Mouse (Mus musculus) midbrain, embryonic 10.5 days (tissue): ENCODE results near the gene Sp1. TPM values are rescaled to one million over a fixed set of nuclear protein-coding genes. Genes with fewer than 3 reads are reported as not detected.

ENCODE experiments used
- DNase-seq: peaks from one replicate; pipeline ENCODE4 v3.0.0-alpha.2; 2017; ENCODE audit warnings: low spot score
- H3K27ac ChIP-seq: fragments of 300-500 bp; sonication (generic); replicated peaks from 2 replicates; pipeline ENCODE4 v1.5.1; 2016; ENCODE audit warnings: mild to moderate bottlenecking
- H3K27me3 ChIP-seq: fragments of 300-500 bp; sonication (generic); 2 replicates; pipeline ENCODE4 v1.6.1; 2016; ENCODE audit warnings: low read depth, mild to moderate bottlenecking; ENCODE audit not compliant: poor library complexity, severe bottlenecking
- H3K36me3 ChIP-seq: fragments of 300-500 bp; sonication (generic); 2 replicates; pipeline ENCODE4 v1.6.1; 2016; ENCODE audit warnings: mild to moderate bottlenecking, moderate library complexity
- H3K4me1 ChIP-seq: fragments of 300-500 bp; sonication (generic); 2 replicates; pipeline ENCODE4 v1.6.1; 2016
- H3K4me3 ChIP-seq: fragments of 300-500 bp; sonication (generic); 2 replicates; pipeline ENCODE4 v1.5.1; 2016; ENCODE audit warnings: mild to moderate bottlenecking, moderate library complexity
- H3K9me3 ChIP-seq: fragments of 300-500 bp; sonication (generic); replicated peaks from 2 replicates; pipeline ENCODE4 v1.6.1; 2016; ENCODE audit warnings: mild to moderate bottlenecking
- WGBS: fragments of 180-500 bp; shearing (Covaris S2); methylation state at CpG from one replicate; pipeline ENCODE4 v1.1.7; 2016; 5-methylcytosine and 5-hydroxymethylcytosine counted together
- polyA plus RNA-seq: library from polyadenylated mRNA; unstranded; fragments of >200 nt; fragmentation: Nextera tagmentation; extraction: Ambion mirVana; gene quantifications from 2 replicates; pipeline ENCODE4 v1.2.1, GENCODE M21; 2016

Gene Sp1
- polyA plus RNA-seq: 7.9 and 8.9 TPM in 2 replicates

GRCm38 (mm10) chr15:102405489-102406195, at the start of gene Sp1:
Gene Sp1 (plus strand): TSS chr15:102406143.
- H3K9me3 ChIP-seq: no peaks in the 10 kb centered on the region
- peak within 1 kb of the TSS; percentile 96 for H3K4me3 ChIP-seq
- H3K27me3 ChIP-seq: 0 out of 2 replicates have a peak, but pooled peaks cover 5% of the 10 kb centered on the region
- H3K36me3 ChIP-seq: peaks cover 32% of the 10 kb centered on the region
- peak; percentile 100 for DNase-seq
- under 1% methylated on average over 38 of the region's 38 CpGs for WGBS
- peaks cover 50% of the 10 kb centered on the region for H3K4me1 ChIP-seq
- peak within 1 kb of the TSS; percentile 97 for H3K27ac ChIP-seq

DNA sequence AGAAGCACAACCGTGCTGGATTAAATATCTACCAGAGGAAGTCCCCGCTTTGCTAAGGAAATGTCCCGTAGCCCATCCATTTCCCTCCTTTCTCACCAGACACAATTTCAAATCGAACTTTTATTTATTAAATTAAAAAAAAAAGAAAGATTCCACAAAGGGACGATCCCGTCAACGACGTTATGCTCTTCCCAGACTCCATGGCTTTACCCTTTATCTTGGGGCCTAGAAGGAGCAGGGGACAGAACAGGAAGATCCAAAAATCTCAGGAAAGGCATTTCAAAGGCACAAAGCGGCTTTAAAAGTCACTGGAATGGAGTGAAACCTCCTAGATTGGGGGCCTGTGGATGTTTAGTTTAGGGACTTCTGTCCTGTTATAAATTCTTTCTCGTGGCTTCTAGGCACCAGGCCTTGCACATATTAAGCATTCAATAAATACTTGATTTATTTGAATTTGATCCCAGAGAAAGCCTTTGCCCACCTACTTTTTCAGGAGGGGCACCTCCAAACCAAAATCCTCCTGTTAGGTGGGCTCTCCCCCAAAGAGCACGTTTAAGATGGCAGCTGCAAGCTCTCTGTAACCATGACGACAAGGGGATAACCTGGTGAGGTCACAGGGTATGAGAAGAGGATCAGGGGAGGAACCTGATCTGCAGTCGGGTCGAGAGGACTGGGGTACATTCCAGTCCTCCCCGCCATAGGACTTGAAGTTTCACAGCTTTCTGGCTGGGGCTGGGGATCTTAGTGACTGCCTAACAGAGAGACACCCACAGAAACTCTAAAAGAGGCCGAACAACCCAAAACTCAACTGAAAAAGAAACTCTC, 49.2 kb upstream of the Sp1 start:
- peak; percentile 59 for DNase-seq
- H3K9me3 ChIP-seq: no peaks in the 10 kb centered on the region
- peaks cover 50% of the 10 kb centered on the region for H3K4me1 ChIP-seq
- H3K36me3 ChIP-seq: no peaks in the 10 kb centered on the region
- H3K27me3 ChIP-seq: peaks cover 53% of the 10 kb centered on the region
- 14% methylated on average over 16 of the region's 16 CpGs for WGBS
- H3K4me3 ChIP-seq: peak overlapping the region; percentile 63
- H3K27ac ChIP-seq: peak overlapping the region; percentile 95

GRCm38 (mm10) chr15:102358126-102358525, 47.8 kb upstream of the Sp1 start:
- DNase-seq: peak; percentile 53
- peaks cover 66% of the 10 kb centered on the region for H3K27me3 ChIP-seq
- H3K27ac ChIP-seq: peak overlapping the region; percentile 43; the same call in 1 of the 2 replicates
- peaks cover 61% of the 10 kb centered on the region for H3K4me1 ChIP-seq
- WGBS: 1% methylated on average over 25 of the region's 25 CpGs
- no peaks in the 10 kb centered on the region for H3K36me3 ChIP-seq
- no peaks in the 10 kb centered on the region for H3K9me3 ChIP-seq
- peak overlapping the region; percentile 40 for H3K4me3 ChIP-seq

- Histone ChIP-seq H3K4me1 (peaks cover 61% of the 10 kb centered on the region), H3K27me3 (peaks cover 73% of the 10 kb centered on the region), H3K4me3 (peak overlapping the region; percentile 40; the same call in 1 of the 2 replicates), H3K27ac (no peak overlapping the region), H3K36me3 (no peaks in the 10 kb centered on the region), H3K9me3 (no peaks in the 10 kb centered on the region)
- 31% methylated on average over 5 of the region's 5 CpGs for WGBS
- DNase-seq: no peak
Measured at GRCm38 (mm10) chr15:102358834-102359233, 47.1 kb upstream of the Sp1 start.

GRCm38 (mm10) chr15:102362648-102363047, 43.3 kb upstream of the Sp1 start:
- peak; percentile 45 for DNase-seq
- Histone ChIP-seq H3K27ac (peak overlapping the region; percentile 73), H3K36me3 (no peaks in the 10 kb centered on the region), H3K9me3 (no peaks in the 10 kb centered on the region), H3K27me3 (peaks cover 92% of the 10 kb centered on the region), H3K4me1 (peaks cover 52% of the 10 kb centered on the region), H3K4me3 (peak overlapping the region; percentile 39)
- WGBS: 14% methylated on average over 14 of the region's 14 CpGs

GRCm38 (mm10) chr15:102364678-102365077, 41.3 kb upstream of the Sp1 start:
- no peak overlapping the region for H3K4me3 ChIP-seq
- H3K27me3 ChIP-seq: peaks cover 91% of the 10 kb centered on the region
- DNase-seq: no peak
- H3K4me1 ChIP-seq: peaks cover 33% of the 10 kb centered on the region
- 85% methylated on average over 1 of the region's 1 CpGs for WGBS
- no peaks in the 10 kb centered on the region for H3K9me3 ChIP-seq
- H3K36me3 ChIP-seq: no peaks in the 10 kb centered on the region
- no peak overlapping the region for H3K27ac ChIP-seq

GRCm38 (mm10) chr15:102366238-102366637, 39.7 kb upstream of the Sp1 start:
- no peak for DNase-seq
- H3K4me3 ChIP-seq: peak overlapping the region; percentile 47
- peaks cover 97% of the 10 kb centered on the region for H3K27me3 ChIP-seq
- 3% methylated on average over 7 of the region's 7 CpGs for WGBS
- no peaks in the 10 kb centered on the region for H3K36me3 ChIP-seq
- no peaks in the 10 kb centered on the region for H3K9me3 ChIP-seq
- peaks cover 48% of the 10 kb centered on the region for H3K4me1 ChIP-seq
- peak overlapping the region; percentile 50 for H3K27ac ChIP-seq

DNA sequence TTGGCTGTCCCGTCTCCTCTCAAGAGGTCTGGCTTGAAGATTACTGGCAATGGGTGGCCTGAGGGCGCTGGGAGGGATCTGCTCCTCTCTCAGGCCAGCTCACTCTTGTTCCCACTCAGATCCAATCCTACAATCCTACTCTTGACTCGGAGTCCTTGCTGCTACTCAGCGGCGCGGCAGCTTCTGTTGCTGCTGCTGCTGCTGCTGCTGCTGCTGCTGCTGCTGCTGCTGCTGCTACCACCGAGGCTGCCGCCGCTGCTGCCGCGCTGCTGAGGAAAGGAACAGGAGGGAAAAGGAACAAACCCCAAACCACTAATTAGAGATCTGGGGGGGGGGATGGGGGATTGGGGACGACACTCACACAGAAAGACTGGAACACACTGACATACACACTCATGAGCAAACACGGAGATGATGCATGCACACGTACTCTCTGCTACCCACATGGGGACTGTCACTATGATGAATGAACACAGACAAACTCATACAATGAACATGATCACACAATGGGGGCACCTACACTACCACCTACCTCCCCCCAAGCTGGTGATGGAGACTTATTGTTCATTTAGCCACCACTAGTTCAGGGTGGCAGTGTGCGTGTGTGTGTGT, 39.1 kb upstream of the Sp1 start, which contains the start of gene Sp7:
Sp7 (minus strand) TSS at position 450 of the 612 bp plus-strand sequence.
- Histone ChIP-seq H3K4me3 (peak within 1 kb of the TSS; percentile 47), H3K4me1 (peaks cover 48% of the 10 kb centered on the region), H3K9me3 (no peaks in the 10 kb centered on the region), H3K27me3 (peaks cover 99% of the 10 kb centered on the region), H3K36me3 (no peaks in the 10 kb centered on the region), H3K27ac (peak within 1 kb of the TSS; percentile 50)
- WGBS: 6% methylated on average over 15 of the region's 15 CpGs
- peak; percentile 51 for DNase-seq

DNA sequence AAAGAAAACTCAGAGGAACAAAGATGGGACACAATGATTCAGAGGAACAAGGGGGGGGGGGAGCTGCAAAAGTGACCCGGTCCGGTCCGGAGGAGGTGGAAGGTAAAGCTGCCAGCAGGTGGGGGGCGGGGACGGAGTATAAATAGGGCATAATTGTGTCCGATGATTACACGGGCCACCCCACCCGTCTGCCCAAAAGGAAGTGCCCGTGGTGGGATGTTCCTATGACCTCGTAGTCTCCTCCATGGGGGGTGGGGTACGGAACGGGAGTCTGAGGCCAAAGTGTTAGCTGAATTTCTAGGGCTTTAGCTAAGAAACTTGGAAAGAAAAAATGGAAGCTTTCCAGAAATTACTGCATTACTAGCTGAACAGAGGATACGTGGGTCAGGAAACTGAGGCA, 36.0 kb upstream of the Sp1 start:
- Histone ChIP-seq H3K4me3 (no peak overlapping the region), H3K36me3 (no peaks in the 10 kb centered on the region), H3K27me3 (peaks cover 83% of the 10 kb centered on the region), H3K4me1 (peaks cover 37% of the 10 kb centered on the region), H3K27ac (no peak overlapping the region), H3K9me3 (no peaks in the 10 kb centered on the region)
- WGBS: 12% methylated on average over 13 of the region's 13 CpGs
- no peak for DNase-seq

- WGBS: 9% methylated on average over 10 of the region's 10 CpGs
- Histone ChIP-seq H3K27ac (peak overlapping the region; percentile 53; the same call in 1 of the 2 replicates), H3K27me3 (peaks cover 83% of the 10 kb centered on the region), H3K4me3 (no peak overlapping the region; the same call in 1 of the 2 replicates), H3K4me1 (peaks cover 30% of the 10 kb centered on the region), H3K36me3 (no peaks in the 10 kb centered on the region), H3K9me3 (no peaks in the 10 kb centered on the region)
- DNase-seq: no peak
Measured at GRCm38 (mm10) chr15:102370727-102371126, 35.2 kb upstream of the Sp1 start.

DNA sequence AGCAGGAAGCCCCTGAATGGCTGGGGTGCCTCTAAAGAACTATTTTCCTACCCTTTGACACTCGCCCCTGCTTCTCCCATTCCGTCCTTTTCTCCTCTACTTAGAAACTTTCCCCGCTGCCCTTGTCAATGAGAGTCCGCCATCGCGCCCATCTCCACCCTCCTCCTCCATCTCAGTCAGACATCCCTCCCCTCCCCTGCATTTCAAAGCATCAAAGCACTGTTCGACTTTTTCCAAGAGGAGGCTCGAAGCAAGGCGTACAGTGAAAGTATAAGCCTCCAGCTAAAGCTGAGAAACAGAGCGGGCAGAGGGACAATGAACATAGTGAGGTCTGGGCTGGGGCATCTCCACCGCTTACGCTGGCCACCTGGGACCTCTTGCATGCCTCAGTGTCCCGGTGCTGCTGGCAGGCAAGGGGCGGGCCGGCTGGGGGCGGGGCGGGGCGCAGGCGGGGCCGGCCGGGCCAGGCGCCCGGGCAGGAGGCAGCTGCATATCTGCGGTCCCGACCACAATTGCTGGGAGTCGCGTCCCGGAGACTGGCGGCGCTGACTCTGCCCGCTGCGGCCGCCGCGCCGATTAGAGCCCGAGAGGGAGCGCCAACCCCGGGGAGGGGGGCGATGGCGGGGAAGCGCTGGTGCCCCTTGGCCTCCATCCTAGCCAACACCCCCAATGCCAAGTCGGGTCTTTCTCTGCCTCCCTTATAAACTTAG, 29.3 kb upstream of the Sp1 start:
- Histone ChIP-seq H3K9me3 (no peaks in the 10 kb centered on the region), H3K27ac (peak overlapping the region; percentile 79), H3K27me3 (peaks cover 49% of the 10 kb centered on the region), H3K4me1 (peaks cover 23% of the 10 kb centered on the region), H3K4me3 (peak overlapping the region; percentile 72), H3K36me3 (no peaks in the 10 kb centered on the region)
- DNase-seq: peak; percentile 76
- under 1% methylated on average over 43 of the region's 43 CpGs for WGBS

DNA sequence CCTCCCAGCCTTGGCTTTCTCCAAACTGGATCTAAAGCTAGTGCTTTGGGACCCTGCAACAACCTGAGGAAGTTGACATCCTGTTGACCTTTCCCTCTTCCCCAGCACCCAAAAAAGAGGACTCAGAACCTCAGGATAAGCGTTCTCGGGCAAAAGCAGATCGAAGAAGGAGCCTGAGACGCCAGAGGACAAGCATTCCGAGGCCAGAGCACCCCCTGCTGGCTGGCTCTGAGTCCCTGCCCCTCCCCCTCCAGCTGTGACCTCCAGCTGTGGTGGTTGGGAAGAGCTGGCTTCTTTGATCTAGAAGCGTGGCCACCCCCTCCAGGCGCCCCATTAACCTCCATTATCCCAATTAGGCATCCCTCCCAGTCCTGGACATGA, 28.8 kb upstream of the Sp1 start:
- peak; percentile 85 for DNase-seq
- H3K4me1 ChIP-seq: peaks cover 23% of the 10 kb centered on the region
- H3K4me3 ChIP-seq: peak overlapping the region; percentile 72
- under 1% methylated on average over 7 of the region's 7 CpGs for WGBS
- no peaks in the 10 kb centered on the region for H3K36me3 ChIP-seq
- H3K9me3 ChIP-seq: no peaks in the 10 kb centered on the region
- H3K27ac ChIP-seq: peak overlapping the region; percentile 79
- peaks cover 43% of the 10 kb centered on the region for H3K27me3 ChIP-seq
